Mouse (Mus musculus) cerebellum, adult 2 months (tissue): Measurements from ENCODE around the gene Cwh43. TPM values are rescaled to one million over a fixed set of nuclear protein-coding genes. Genes with fewer than 3 reads are reported as not detected.

Experiments used
- DNase-seq, 2 experiments: peaks; one replicate each; pipeline ENCODE4 v3.0.0; 2021
- H3K27ac ChIP-seq: fragments of 200-500 bp; 2 replicates; pipeline ENCODE4 v1.5.1; 2012; ENCODE audit warnings: low read length, control low read depth, inconsistent platforms; ENCODE audit not compliant: insufficient read depth
- H3K27me3 ChIP-seq: fragments of 200-500 bp; 2 replicates; pipeline ENCODE4 v1.6.1; 2012; ENCODE audit warnings: inconsistent platforms, mild to moderate bottlenecking, low read length, moderate library complexity; ENCODE audit not compliant: control insufficient read depth, insufficient read depth
- H3K4me1 ChIP-seq: fragments of 200-500 bp; 2 replicates; pipeline ENCODE4 v1.6.1; 2011; ENCODE audit warnings: low read length; ENCODE audit not compliant: control insufficient read depth, insufficient read depth
- H3K4me3 ChIP-seq: fragments of 200-500 bp; replicated peaks from 2 replicates; pipeline ENCODE3; 2011; ENCODE audit warnings: mild to moderate bottlenecking, low read depth, low read length, control low read depth; ENCODE audit not compliant: insufficient read depth
- CTCF ChIP-seq: fragments of 200-500 bp; IDR thresholded peaks from 2 replicates; pipeline ENCODE4 v1.5.1; 2011; ENCODE audit warnings: low read depth, mild to moderate bottlenecking, control low read depth, low read length, moderate library complexity, borderline replicate concordance; ENCODE audit not compliant: insufficient read depth
- POLR2A ChIP-seq: fragments of 200-500 bp; IDR thresholded peaks from 2 replicates; pipeline ENCODE4 v1.6.1; 2011; ENCODE audit warnings: low read length, control low read depth, borderline replicate concordance; ENCODE audit not compliant: insufficient read depth
- WGBS: fragments of 180-500 bp; shearing (Covaris S2); methylation state at CpG from one replicate; pipeline ENCODE4 v1.1.7; 2018; 5-methylcytosine and 5-hydroxymethylcytosine counted together
- polyA plus RNA-seq: library from polyadenylated mRNA; depleted of rRNA; stranded (reverse); fragments of >200 nt; gene quantifications from 2 replicates; pipeline ENCODE4 v1.2.3, GENCODE M21; 2012

Cwh43 gene
- polyA plus RNA-seq, 1 experiment = 0.20 TPM

- Histone ChIP-seq H3K4me1 (no peaks in the 10 kb centered on the region), H3K27ac (no peak overlapping the region), H3K4me3 (no peak overlapping the region), H3K27me3 (peaks cover 2% of the 10 kb centered on the region; the same call in 1 of the 2 replicates)
- WGBS = 93% methylated on average over 4 of the region's 4 CpGs
- no peak for DNase-seq
- TF ChIP-seq CTCF = no peak
- no peak for TF ChIP-seq POLR2A
These were observed 3.0 kb upstream of the Cwh43 start for GRCm38 (mm10) chr5:73402911-73403310.

GRCm38 (mm10) chr5:73403311-73404068 lies 2.4 kb upstream of the Cwh43 start:
- TF ChIP-seq CTCF (no peak), POLR2A (no peak)
- H3K4me1 ChIP-seq = no peaks in the 10 kb centered on the region
- 77% methylated on average over 14 of the region's 14 CpGs for WGBS
- DNase-seq = no peak
- H3K27ac ChIP-seq = no peak overlapping the region
- peaks cover 2% of the 10 kb centered on the region; the same call in 1 of the 2 replicates for H3K27me3 ChIP-seq
- no peak overlapping the region for H3K4me3 ChIP-seq

GRCm38 (mm10) chr5:73404790-73405189 lies 1.1 kb upstream of the Cwh43 start:
- WGBS = 76% methylated on average over 6 of the region's 6 CpGs
- TF ChIP-seq POLR2A = no peak
- TF ChIP-seq CTCF = no peak
- peaks cover 2% of the 10 kb centered on the region; the same call in 1 of the 2 replicates for H3K27me3 ChIP-seq
- no peak overlapping the region for H3K4me3 ChIP-seq
- DNase-seq = no peak
- H3K27ac ChIP-seq = no peak overlapping the region
- H3K4me1 ChIP-seq = no peaks in the 10 kb centered on the region

GRCm38 (mm10) chr5:73406861-73407260 lies 986 bp downstream of the Cwh43 start:
- Histone ChIP-seq H3K4me3 (no peak overlapping the region), H3K27me3 (peaks cover 2% of the 10 kb centered on the region; the same call in 1 of the 2 replicates), H3K27ac (no peak overlapping the region), H3K4me1 (no peaks in the 10 kb centered on the region)
- WGBS = 52% methylated on average over 6 of the region's 6 CpGs
- TF ChIP-seq POLR2A (no peak), CTCF (no peak)
- no peak for DNase-seq

- TF ChIP-seq CTCF = no peak
- TF ChIP-seq POLR2A = no peak
- WGBS = 45% methylated on average over 5 of the region's 5 CpGs
These were observed 4.1 kb downstream of the Cwh43 start for GRCm38 (mm10) chr5:73409970-73410369.

GRCm38 (mm10) chr5:73411771-73412170 lies 5.9 kb downstream of the Cwh43 start:
- H3K4me3 ChIP-seq = no peak overlapping the region
- H3K27ac ChIP-seq = no peak overlapping the region
- H3K27me3 ChIP-seq = no peaks in the 10 kb centered on the region; the same call in 1 of the 2 replicates
- 95% methylated on average over 5 of the region's 5 CpGs for WGBS
- DNase-seq = no peak
- no peaks in the 10 kb centered on the region for H3K4me1 ChIP-seq
- TF ChIP-seq CTCF (no peak), POLR2A (no peak)

More at GRCm38 (mm10) chr5:73409970-73410369, 4.1 kb downstream of the Cwh43 start:
- H3K4me3 ChIP-seq = no peak overlapping the region
- H3K27me3 ChIP-seq = peaks cover 2% of the 10 kb centered on the region; the same call in 1 of the 2 replicates
- H3K4me1 ChIP-seq = no peaks in the 10 kb centered on the region
- no peak overlapping the region for H3K27ac ChIP-seq
- no peak for DNase-seq

GRCm38 (mm10) chr5:73414172-73414571 lies 8.3 kb downstream of the Cwh43 start:
- TF ChIP-seq POLR2A (no peak), CTCF (no peak)
- Histone ChIP-seq H3K4me3 (no peak overlapping the region), H3K4me1 (no peaks in the 10 kb centered on the region; the same call in 1 of the 2 replicates), H3K27ac (no peak overlapping the region), H3K27me3 (no peaks in the 10 kb centered on the region; the same call in 1 of the 2 replicates)
- WGBS = 91% methylated on average over 10 of the region's 10 CpGs
- no peak for DNase-seq
